Mouse (Mus musculus): ENCODE results near the gene Olfr649. TPM values are rescaled to one million over a fixed set of nuclear protein-coding genes. Genes with fewer than 3 reads are reported as not detected.
A peak's percentile ranks its signal among the peaks of the same experiment; 100 is the strongest.

The Olfr649 gene
- not detected in 2 replicates for polyA plus RNA-seq (2014; fragmentation: Nextera tagmentation; extraction: Ambion mirVana)

GRCm38 (mm10) chr7:104195885-104196284, at the start of gene Olfr649:
Gene Olfr649, minus strand, starts transcription at chr7:104195985.
- Histone ChIP-seq H3K36me3 (ENCODE audit: control insufficient read depth, insufficient read depth, low read length) (no peaks in the 10 kb centered on the region), H3K9me3 (ENCODE audit: control insufficient read depth, low read length) (no peaks in the 10 kb centered on the region), H3K9ac (ENCODE audit: low read length) (no peak within 1 kb of the TSS), H3K4me1 (ENCODE audit: control insufficient read depth, insufficient read depth, low read length) (no peaks in the 10 kb centered on the region), H3K27ac (ENCODE audit: low read depth, low read length) (no peak within 1 kb of the TSS), H3K27me3 (ENCODE audit: control insufficient read depth, insufficient read depth, low read length) (no peaks in the 10 kb centered on the region), H3K4me3 (ENCODE audit: low read depth, low read length) (no peak within 1 kb of the TSS), H3K4me2 (ENCODE audit: low read depth) (no peak within 1 kb of the TSS)
- DNase-seq (ENCODE audit: low spot score) (no peak), ATAC-seq (ENCODE audit: insufficient read depth, low FRiP score, low TSS enrichment) (no peak)
- WGBS: 88% methylated on average over 6 of the region's 6 CpGs

- DNase-seq (ENCODE audit: low spot score) (peak; percentile 52), ATAC-seq (ENCODE audit: insufficient read depth, low FRiP score, low TSS enrichment) (peak; percentile 35; the same call in 1 of the 2 replicates)
- peak within 1 kb of the TSS; percentile 41 for H3K4me2 ChIP-seq (ENCODE audit: low read depth)
- no peaks in the 10 kb centered on the region for H3K36me3 ChIP-seq (ENCODE audit: control insufficient read depth, insufficient read depth, low read length)
- H3K27me3 ChIP-seq (ENCODE audit: control insufficient read depth, insufficient read depth, low read length): no peaks in the 10 kb centered on the region
- H3K4me1 ChIP-seq (ENCODE audit: control insufficient read depth, insufficient read depth, low read length): no peaks in the 10 kb centered on the region
- H3K27ac ChIP-seq (ENCODE audit: low read depth, low read length): no peak within 1 kb of the TSS
- no peaks in the 10 kb centered on the region for H3K9me3 ChIP-seq (ENCODE audit: control insufficient read depth, low read length)
- H3K9ac ChIP-seq (ENCODE audit: low read length): peak within 1 kb of the TSS; percentile 48
- H3K4me3 ChIP-seq (ENCODE audit: low read depth, low read length): peak within 1 kb of the TSS; percentile 28
- WGBS: 14% methylated on average over 13 of the region's 13 CpGs
Measured at GRCm38 (mm10) chr7:104244287-104245181, 48.7 kb upstream of the Olfr649 start, which contains the start of gene Trim34a. Gene Trim34a, plus strand, starts transcription at chr7:104244457.

GRCm38 (mm10) chr7:104243616-104244015, 47.8 kb upstream of the Olfr649 start:
- Histone ChIP-seq H3K4me1 (ENCODE audit: control insufficient read depth, insufficient read depth, low read length) (no peaks in the 10 kb centered on the region), H3K9me3 (ENCODE audit: control insufficient read depth, low read length) (no peaks in the 10 kb centered on the region), H3K4me2 (ENCODE audit: low read depth) (no peak overlapping the region), H3K36me3 (ENCODE audit: control insufficient read depth, insufficient read depth, low read length) (no peaks in the 10 kb centered on the region), H3K27ac (ENCODE audit: low read depth, low read length) (no peak overlapping the region), H3K9ac (ENCODE audit: low read length) (no peak overlapping the region), H3K27me3 (ENCODE audit: control insufficient read depth, insufficient read depth, low read length) (no peaks in the 10 kb centered on the region), H3K4me3 (ENCODE audit: low read depth, low read length) (no peak overlapping the region)
- 59% methylated on average over 1 of the region's 1 CpGs for WGBS
- ATAC-seq (ENCODE audit: insufficient read depth, low FRiP score, low TSS enrichment): no peak
- no peak for DNase-seq (ENCODE audit: low spot score)

- Histone ChIP-seq H3K4me3 (ENCODE audit: low read depth, low read length) (no peak overlapping the region), H3K27me3 (ENCODE audit: control insufficient read depth, insufficient read depth, low read length) (no peaks in the 10 kb centered on the region), H3K27ac (ENCODE audit: low read depth, low read length) (no peak overlapping the region), H3K4me2 (ENCODE audit: low read depth) (no peak overlapping the region), H3K36me3 (ENCODE audit: control insufficient read depth, insufficient read depth, low read length) (no peaks in the 10 kb centered on the region), H3K4me1 (ENCODE audit: control insufficient read depth, insufficient read depth, low read length) (no peaks in the 10 kb centered on the region), H3K9ac (ENCODE audit: low read length) (no peak overlapping the region), H3K9me3 (ENCODE audit: control insufficient read depth, low read length) (no peaks in the 10 kb centered on the region)
- ATAC-seq (ENCODE audit: insufficient read depth, low FRiP score, low TSS enrichment) (no peak), DNase-seq (ENCODE audit: low spot score) (no peak)
Measured at GRCm38 (mm10) chr7:104240857-104241256, 45.1 kb upstream of the Olfr649 start.

- Histone ChIP-seq H3K36me3 (ENCODE audit: control insufficient read depth, insufficient read depth, low read length) (no peaks in the 10 kb centered on the region), H3K27me3 (ENCODE audit: control insufficient read depth, insufficient read depth, low read length) (no peaks in the 10 kb centered on the region), H3K9me3 (ENCODE audit: control insufficient read depth, low read length) (no peaks in the 10 kb centered on the region), H3K4me3 (ENCODE audit: low read depth, low read length) (no peak overlapping the region), H3K4me2 (ENCODE audit: low read depth) (no peak overlapping the region), H3K27ac (ENCODE audit: low read depth, low read length) (no peak overlapping the region), H3K9ac (ENCODE audit: low read length) (no peak overlapping the region), H3K4me1 (ENCODE audit: control insufficient read depth, insufficient read depth, low read length) (no peaks in the 10 kb centered on the region)
- 28% methylated on average over 2 of the region's 2 CpGs for WGBS
- DNase-seq (ENCODE audit: low spot score) (no peak), ATAC-seq (ENCODE audit: insufficient read depth, low FRiP score, low TSS enrichment) (no peak)
Measured at GRCm38 (mm10) chr7:104231203-104231602, 35.4 kb upstream of the Olfr649 start.

- peak within 1 kb of the TSS; percentile 31 for H3K4me3 ChIP-seq (ENCODE audit: low read depth, low read length)
- peak within 1 kb of the TSS; percentile 35 for H3K9ac ChIP-seq (ENCODE audit: low read length)
- WGBS: 2% methylated on average over 37 of the region's 37 CpGs
- no peaks in the 10 kb centered on the region for H3K9me3 ChIP-seq (ENCODE audit: control insufficient read depth, low read length)
- DNase-seq (ENCODE audit: low spot score) (peak; percentile 72), ATAC-seq (ENCODE audit: insufficient read depth, low FRiP score, low TSS enrichment) (peak; percentile 76)
- H3K4me1 ChIP-seq (ENCODE audit: control insufficient read depth, insufficient read depth, low read length): 0 out of 2 replicates have a peak, but pooled peaks cover 3% of the 10 kb centered on the region
- H3K27ac ChIP-seq (ENCODE audit: low read depth, low read length): no peak within 1 kb of the TSS
- no peaks in the 10 kb centered on the region for H3K36me3 ChIP-seq (ENCODE audit: control insufficient read depth, insufficient read depth, low read length)
- H3K27me3 ChIP-seq (ENCODE audit: control insufficient read depth, insufficient read depth, low read length): no peaks in the 10 kb centered on the region
- H3K4me2 ChIP-seq (ENCODE audit: low read depth): peak within 1 kb of the TSS; percentile 65
Measured at GRCm38 (mm10) chr7:104218701-104219569, 23.1 kb upstream of the Olfr649 start, which contains the start of gene Trim6. Gene Trim6, plus strand, starts transcription at chr7:104218793.

GRCm38 (mm10) chr7:104217881-104218280, 22.1 kb upstream of the Olfr649 start:
- no peak for DNase-seq (ENCODE audit: low spot score)
- Histone ChIP-seq H3K4me3 (ENCODE audit: low read depth, low read length) (no peak overlapping the region), H3K27me3 (ENCODE audit: control insufficient read depth, insufficient read depth, low read length) (no peaks in the 10 kb centered on the region), H3K4me1 (ENCODE audit: control insufficient read depth, insufficient read depth, low read length) (0 out of 2 replicates have a peak, but pooled peaks cover 3% of the 10 kb centered on the region), H3K9me3 (ENCODE audit: control insufficient read depth, low read length) (no peaks in the 10 kb centered on the region), H3K27ac (ENCODE audit: low read depth, low read length) (no peak overlapping the region), H3K4me2 (ENCODE audit: low read depth) (no peak overlapping the region), H3K9ac (ENCODE audit: low read length) (no peak overlapping the region), H3K36me3 (ENCODE audit: control insufficient read depth, insufficient read depth, low read length) (no peaks in the 10 kb centered on the region)
- 77% methylated on average over 2 of the region's 2 CpGs for WGBS
- no peak for ATAC-seq (ENCODE audit: insufficient read depth, low FRiP score, low TSS enrichment)

GRCm38 (mm10) chr7:104216011-104216535, 20.3 kb upstream of the Olfr649 start:
- ATAC-seq (ENCODE audit: insufficient read depth, low FRiP score, low TSS enrichment) (no peak), DNase-seq (ENCODE audit: low spot score) (no peak)
- Histone ChIP-seq H3K4me2 (ENCODE audit: low read depth) (no peak overlapping the region), H3K27me3 (ENCODE audit: control insufficient read depth, insufficient read depth, low read length) (no peaks in the 10 kb centered on the region), H3K9me3 (ENCODE audit: control insufficient read depth, low read length) (no peaks in the 10 kb centered on the region), H3K4me1 (ENCODE audit: control insufficient read depth, insufficient read depth, low read length) (0 out of 2 replicates have a peak, but pooled peaks cover 3% of the 10 kb centered on the region), H3K9ac (ENCODE audit: low read length) (no peak overlapping the region), H3K4me3 (ENCODE audit: low read depth, low read length) (no peak overlapping the region), H3K36me3 (ENCODE audit: control insufficient read depth, insufficient read depth, low read length) (no peaks in the 10 kb centered on the region), H3K27ac (ENCODE audit: low read depth, low read length) (no peak overlapping the region)
- 63% methylated on average over 1 of the region's 1 CpGs for WGBS
